Mouse (Mus musculus) G1E (cell line): ENCODE measurements at regions not wholly inside any gene's neighbourhood (a gene's known extent, or its start where the extent isn't known, plus 50 kb on each side); places are given as distances from the start of the nearest gene placed in this dataset.

Experiments
- CTCF ChIP-seq: IDR thresholded peaks from 2 replicates; pipeline ENCODE4 v1.5.1; 2012; ENCODE audit warnings: low read depth, low read length, inconsistent platforms, mixed read lengths
- GATA2 ChIP-seq: IDR thresholded peaks from 2 replicates; pipeline ENCODE4 v1.6.1; 2012; ENCODE audit warnings: low read depth, low read length, inconsistent platforms, borderline replicate concordance
- TAL1 ChIP-seq: conservative IDR thresholded peaks from 2 replicates; pipeline ENCODE4 v1.6.1; 2012; ENCODE audit warnings: low read depth, low read length, inconsistent platforms, mixed read lengths

DNA sequence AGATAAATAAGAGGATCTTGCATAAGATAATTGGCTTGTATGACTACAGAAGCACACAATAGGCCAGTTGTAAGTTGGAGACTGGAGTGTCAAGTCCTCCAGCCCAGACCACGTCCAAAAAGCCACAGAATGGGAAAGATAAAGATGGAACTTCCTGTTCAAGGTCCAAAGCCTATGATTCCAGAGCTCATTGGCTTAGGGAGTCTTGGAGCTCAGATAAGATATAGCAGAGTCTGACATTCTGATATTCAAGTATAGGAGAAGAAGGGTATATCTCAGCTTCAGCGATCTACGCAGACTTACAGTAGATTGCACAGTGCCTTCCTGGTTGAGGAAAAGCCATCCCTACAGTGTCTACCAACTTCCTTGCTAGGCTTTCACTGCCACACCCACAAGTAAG, 77.7 kb upstream of the Ralgapa2 start:
- TF ChIP-seq CTCF = no peak
- TF ChIP-seq GATA2 = no peak
- no peak for TF ChIP-seq TAL1
